Mouse (Mus musculus): ENCODE measurements around the gene Dpep3. TPM values are rescaled to one million over a fixed set of nuclear protein-coding genes. Genes with fewer than 3 reads are reported as not detected.

The Dpep3 gene
- polyA plus RNA-seq, 1 experiment from 2014 or later: not detected

DNA sequence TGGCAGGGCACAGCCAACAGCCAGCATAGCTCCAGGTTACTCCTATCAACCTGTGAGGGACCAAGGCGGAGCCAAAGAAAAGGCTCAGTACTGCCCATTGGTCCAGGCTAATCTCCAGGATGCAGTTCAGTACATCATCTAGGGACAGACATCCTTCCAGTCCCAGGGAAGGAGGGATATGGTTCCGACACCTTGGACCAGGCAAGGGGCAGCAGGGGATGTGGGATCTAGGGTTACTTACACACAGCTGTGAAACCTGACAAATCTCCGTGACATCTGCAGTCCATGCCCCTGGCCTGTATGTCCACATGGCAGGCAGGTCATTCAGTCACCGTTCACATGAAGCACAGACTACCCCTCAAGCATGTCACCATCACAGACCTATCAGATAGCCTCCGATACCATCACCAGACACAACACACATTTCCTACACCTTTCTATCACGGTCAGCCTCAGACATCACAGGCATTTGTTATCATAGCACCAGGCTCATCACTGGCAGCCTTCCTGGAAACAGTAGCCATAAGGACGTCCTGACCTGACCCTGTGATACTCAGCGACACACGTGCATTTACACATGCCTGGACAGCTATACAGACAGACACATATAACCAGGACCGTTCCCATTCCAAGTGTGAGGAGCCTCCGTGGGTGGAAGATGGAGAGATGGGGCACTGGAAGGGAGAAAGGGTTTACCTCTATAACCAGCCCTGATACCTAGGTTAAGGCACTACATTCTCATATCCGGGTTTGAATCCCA lies 14.5 kb downstream of the Dpep3 start:
- Histone ChIP-seq H3K27ac (replicated peaks) (no peak overlapping the region), H3K9ac (ENCODE audit: low read length) (peak overlapping the region; percentile 78), H3K9me3 (ENCODE audit: control insufficient read depth, low read length) (no peaks in the 10 kb centered on the region), H3K4me1 (replicated peaks; ENCODE audit: control insufficient read depth, insufficient read depth) (peaks cover 2% of the 10 kb centered on the region; the same call in 1 of the 2 replicates), H3K4me2 (replicated peaks; ENCODE audit: low read depth) (peak overlapping the region; percentile 68), H3K27me3 (ENCODE audit: control insufficient read depth, insufficient read depth, low read length) (no peaks in the 10 kb centered on the region), H3K36me3 (ENCODE audit: control insufficient read depth, insufficient read depth, low read length) (no peaks in the 10 kb centered on the region), H3K4me3 (ENCODE audit: low read depth, low read length) (peak overlapping the region; percentile 67)
- peak; percentile 12 for DNase-seq (ENCODE audit: low spot score)
- no peak for ATAC-seq (ENCODE audit: low FRiP score, low TSS enrichment)
- 42% methylated on average over 12 of the region's 12 CpGs for WGBS
- no peak for TF ChIP-seq EP300 (optimal IDR thresholded peaks at IDR 0.05)
- TF ChIP-seq CTCF (IDR thresholded peaks at IDR 0.05; ENCODE audit: low read depth): no peak

DNA sequence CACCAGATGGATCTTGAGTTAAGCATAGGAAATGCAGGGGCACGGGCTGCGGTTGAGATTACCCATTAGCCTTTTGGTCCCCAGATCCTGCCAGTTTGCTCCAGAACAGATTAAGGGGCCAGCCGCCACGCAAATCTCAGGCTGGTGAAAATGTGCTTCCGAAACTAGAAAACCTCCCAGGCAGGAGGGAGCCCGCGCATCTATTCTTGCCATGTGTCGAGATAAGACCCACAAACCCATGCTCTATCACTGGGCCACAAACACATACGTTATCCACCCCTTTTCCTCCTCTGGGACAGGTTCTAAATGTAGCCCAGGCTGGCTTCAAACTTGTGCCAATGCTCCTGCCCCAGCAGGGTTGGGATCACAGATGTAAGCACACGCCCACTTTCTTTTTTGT lies 17.7 kb downstream of the Dpep3 start:
- Histone ChIP-seq H3K9ac (ENCODE audit: low read length) (no peak overlapping the region), H3K27ac (replicated peaks) (no peak overlapping the region)
- WGBS: 86% methylated on average over 10 of the region's 10 CpGs

DNA sequence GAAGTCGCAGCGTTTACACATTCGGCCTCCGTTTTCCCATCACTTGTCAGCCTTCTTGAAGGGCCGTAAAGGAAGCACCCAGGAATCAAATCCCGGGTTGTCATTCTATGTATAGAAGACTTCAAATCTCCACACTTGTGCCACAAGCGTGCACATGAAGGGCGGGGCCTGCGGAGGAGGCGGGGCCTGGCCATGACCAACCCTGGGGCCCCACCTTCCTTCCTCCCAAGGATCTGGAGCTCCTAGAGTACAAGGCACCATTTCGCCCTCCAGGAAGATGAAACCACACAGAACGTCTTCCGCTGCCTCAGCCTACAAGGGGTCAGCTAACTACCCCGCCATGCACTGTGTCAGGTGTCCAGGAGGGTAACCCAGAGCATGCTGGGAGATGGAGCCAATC lies 18.1 kb downstream of the Dpep3 start:
- DNase-seq (ENCODE audit: low spot score): no peak

More for the DNA sequence above, 17.7 kb downstream of the Dpep3 start:
- DNase-seq (ENCODE audit: low spot score) (no peak), ATAC-seq (ENCODE audit: low FRiP score, low TSS enrichment) (no peak)
- no peak overlapping the region for H3K4me2 ChIP-seq (replicated peaks; ENCODE audit: low read depth)
- H3K4me3 ChIP-seq (ENCODE audit: low read depth, low read length): no peak overlapping the region
- no peaks in the 10 kb centered on the region for H3K9me3 ChIP-seq (ENCODE audit: control insufficient read depth, low read length)
- TF ChIP-seq CTCF (IDR thresholded peaks at IDR 0.05; ENCODE audit: low read depth) (no peak), EP300 (optimal IDR thresholded peaks at IDR 0.05) (no peak)
- H3K4me1 ChIP-seq (replicated peaks; ENCODE audit: control insufficient read depth, insufficient read depth): peaks cover 2% of the 10 kb centered on the region; the same call in 1 of the 2 replicates
- H3K36me3 ChIP-seq (ENCODE audit: control insufficient read depth, insufficient read depth, low read length): no peaks in the 10 kb centered on the region; the same call in 1 of the 2 replicates
- no peaks in the 10 kb centered on the region for H3K27me3 ChIP-seq (ENCODE audit: control insufficient read depth, insufficient read depth, low read length)

DNA sequence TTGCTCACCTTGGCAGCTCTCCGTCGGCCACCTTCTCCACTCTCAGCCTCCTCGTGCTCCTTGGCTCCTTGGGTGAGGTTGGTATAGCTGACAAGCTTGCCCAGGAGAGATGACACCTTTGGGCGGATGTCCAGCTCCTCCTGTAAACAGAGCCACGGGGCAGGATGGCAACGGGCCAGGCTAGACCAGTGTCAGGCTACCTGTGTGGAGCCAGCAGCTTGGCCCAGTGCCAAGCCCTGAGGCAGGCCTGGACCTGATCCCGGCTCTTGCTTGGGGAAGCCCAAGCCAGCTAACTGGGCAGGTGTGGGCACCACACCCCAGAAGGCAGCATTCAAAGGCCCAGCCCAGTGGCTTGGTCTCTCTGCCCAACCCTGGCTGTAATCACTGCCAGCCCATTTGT lies 19.9 kb downstream of the Dpep3 start:
- no peak overlapping the region for H3K4me2 ChIP-seq (replicated peaks; ENCODE audit: low read depth)
- H3K36me3 ChIP-seq (ENCODE audit: control insufficient read depth, insufficient read depth, low read length): no peaks in the 10 kb centered on the region; the same call in 1 of the 2 replicates
- peak; percentile 32; the same call in 1 of the 2 replicates for TF ChIP-seq CTCF (IDR thresholded peaks at IDR 0.05; ENCODE audit: low read depth)
- TF ChIP-seq EP300 (optimal IDR thresholded peaks at IDR 0.05): no peak
- no peaks in the 10 kb centered on the region for H3K9me3 ChIP-seq (ENCODE audit: control insufficient read depth, low read length)
- H3K27me3 ChIP-seq (ENCODE audit: control insufficient read depth, insufficient read depth, low read length): no peaks in the 10 kb centered on the region
- peak; percentile 92 for ATAC-seq (ENCODE audit: low FRiP score, low TSS enrichment)
- H3K27ac ChIP-seq (replicated peaks): no peak overlapping the region
- H3K4me1 ChIP-seq (replicated peaks; ENCODE audit: control insufficient read depth, insufficient read depth): peaks cover 2% of the 10 kb centered on the region; the same call in 1 of the 2 replicates
- DNase-seq (ENCODE audit: low spot score): peak; percentile 91
- 47% methylated on average over 7 of the region's 7 CpGs for WGBS
- no peak overlapping the region for H3K9ac ChIP-seq (ENCODE audit: low read length)
- H3K4me3 ChIP-seq (ENCODE audit: low read depth, low read length): no peak overlapping the region

More for the DNA sequence above, 18.1 kb downstream of the Dpep3 start:
- WGBS: 79% methylated on average over 14 of the region's 14 CpGs
- Histone ChIP-seq H3K4me3 (ENCODE audit: low read depth, low read length) (no peak overlapping the region), H3K27me3 (ENCODE audit: control insufficient read depth, insufficient read depth, low read length) (no peaks in the 10 kb centered on the region), H3K4me2 (replicated peaks; ENCODE audit: low read depth) (no peak overlapping the region), H3K36me3 (ENCODE audit: control insufficient read depth, insufficient read depth, low read length) (no peaks in the 10 kb centered on the region; the same call in 1 of the 2 replicates), H3K4me1 (replicated peaks; ENCODE audit: control insufficient read depth, insufficient read depth) (peaks cover 2% of the 10 kb centered on the region; the same call in 1 of the 2 replicates), H3K9ac (ENCODE audit: low read length) (no peak overlapping the region), H3K9me3 (ENCODE audit: control insufficient read depth, low read length) (no peaks in the 10 kb centered on the region), H3K27ac (replicated peaks) (no peak overlapping the region)
- TF ChIP-seq CTCF (IDR thresholded peaks at IDR 0.05; ENCODE audit: low read depth) (no peak), EP300 (optimal IDR thresholded peaks at IDR 0.05) (no peak)
- no peak for ATAC-seq (ENCODE audit: low FRiP score, low TSS enrichment)

DNA sequence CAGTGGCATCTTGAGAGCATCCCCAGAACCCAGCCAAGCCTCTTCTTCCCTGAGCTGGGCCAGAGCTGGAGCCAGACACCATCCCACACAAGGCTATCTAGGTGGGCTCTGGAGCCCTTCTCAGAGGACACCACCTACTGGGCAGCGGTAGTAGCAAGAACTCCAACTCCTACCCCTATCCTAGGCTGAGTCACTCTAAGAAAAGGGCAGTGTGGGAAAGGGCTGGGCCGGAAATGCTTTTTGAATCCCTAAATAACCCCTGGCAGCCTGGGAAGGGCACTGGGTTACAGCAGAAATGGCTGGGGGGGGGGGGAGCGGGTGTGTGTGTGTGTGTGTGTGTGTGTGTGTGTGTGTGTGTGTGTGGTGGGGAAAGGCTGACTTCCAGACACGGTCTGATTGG lies 21.4 kb downstream of the Dpep3 start:
- H3K9ac ChIP-seq (ENCODE audit: low read length): no peak overlapping the region
- peaks cover 7% of the 10 kb centered on the region; the same call in 1 of the 2 replicates for H3K36me3 ChIP-seq (ENCODE audit: control insufficient read depth, insufficient read depth, low read length)
- peak; percentile 51 for TF ChIP-seq CTCF (IDR thresholded peaks at IDR 0.05; ENCODE audit: low read depth)
- no peak for TF ChIP-seq EP300 (optimal IDR thresholded peaks at IDR 0.05)
- DNase-seq (ENCODE audit: low spot score) (no peak), ATAC-seq (ENCODE audit: low FRiP score, low TSS enrichment) (peak; percentile 47; the same call in 1 of the 2 replicates)
- 49% methylated on average over 3 of the region's 4 CpGs for WGBS
- no peaks in the 10 kb centered on the region for H3K4me1 ChIP-seq (replicated peaks; ENCODE audit: control insufficient read depth, insufficient read depth)
- H3K9me3 ChIP-seq (ENCODE audit: control insufficient read depth, low read length): no peaks in the 10 kb centered on the region
- H3K4me3 ChIP-seq (ENCODE audit: low read depth, low read length): no peak overlapping the region
- H3K27ac ChIP-seq (replicated peaks): no peak overlapping the region
- H3K4me2 ChIP-seq (replicated peaks; ENCODE audit: low read depth): no peak overlapping the region
- H3K27me3 ChIP-seq (ENCODE audit: control insufficient read depth, insufficient read depth, low read length): no peaks in the 10 kb centered on the region

DNA sequence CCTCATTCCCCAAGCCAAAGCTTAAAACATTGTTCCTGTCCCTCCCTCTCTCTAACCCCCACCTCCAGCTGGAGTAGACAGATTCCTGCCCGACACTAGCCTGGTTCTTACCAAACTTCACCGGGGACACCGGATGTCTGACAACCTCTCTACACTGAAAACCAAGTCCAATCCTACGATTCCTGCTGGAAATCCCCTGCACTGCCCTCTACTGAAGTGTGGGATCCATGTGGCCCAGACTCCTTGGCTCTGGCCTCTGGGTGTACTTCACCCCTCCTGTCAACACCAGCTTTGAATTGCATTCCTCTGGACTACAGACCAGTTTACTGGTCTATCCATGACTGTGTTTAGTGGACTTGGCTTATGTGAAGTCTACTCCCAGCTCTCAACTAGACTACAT lies 22.7 kb downstream of the Dpep3 start:
- no peak for ATAC-seq (ENCODE audit: low FRiP score, low TSS enrichment)
- Histone ChIP-seq H3K4me3 (ENCODE audit: low read depth, low read length) (no peak overlapping the region), H3K27me3 (ENCODE audit: control insufficient read depth, insufficient read depth, low read length) (no peaks in the 10 kb centered on the region), H3K4me1 (replicated peaks; ENCODE audit: control insufficient read depth, insufficient read depth) (no peaks in the 10 kb centered on the region), H3K9me3 (ENCODE audit: control insufficient read depth, low read length) (no peaks in the 10 kb centered on the region), H3K27ac (replicated peaks) (no peak overlapping the region), H3K36me3 (ENCODE audit: control insufficient read depth, insufficient read depth, low read length) (peaks cover 7% of the 10 kb centered on the region; the same call in 1 of the 2 replicates), H3K4me2 (replicated peaks; ENCODE audit: low read depth) (no peak overlapping the region), H3K9ac (ENCODE audit: low read length) (no peak overlapping the region)
- 88% methylated on average over 4 of the region's 4 CpGs for WGBS
- TF ChIP-seq CTCF (IDR thresholded peaks at IDR 0.05; ENCODE audit: low read depth) (no peak), EP300 (optimal IDR thresholded peaks at IDR 0.05) (no peak)
- DNase-seq (ENCODE audit: low spot score): no peak
